Mouse (Mus musculus) liver, postnatal 0 days (tissue): ENCODE measurements at regions not wholly inside any gene's neighbourhood (a gene's known extent, or its start where the extent isn't known, plus 50 kb on each side); places are given as distances from the start of the nearest gene placed in this dataset.

Experiments
- ATAC-seq: fragments of 200-750 bp; cut with Nextera tagmentation; 2 replicates; pipeline ENCODE4 v1.8.0; 2017; ENCODE audit warnings: mild to moderate bottlenecking, moderate library complexity
- DNase-seq: peaks from one replicate; pipeline ENCODE4 v3.0.0-alpha.2; 2016
- H3K27ac ChIP-seq: fragments of 300-500 bp; sonication (generic); 2 replicates; pipeline ENCODE4 v1.5.1; 2014; ENCODE audit warnings: antibody characterized with exemption, moderate library complexity, mild to moderate bottlenecking, low read depth
- H3K27me3 ChIP-seq: fragments of 300-500 bp; sonication (generic); 2 replicates; pipeline ENCODE4 v1.6.1; 2014; ENCODE audit warnings: low read length, control low read depth, mixed read lengths; ENCODE audit not compliant: insufficient read depth
- H3K36me3 ChIP-seq: fragments of 300-500 bp; sonication (generic); replicated peaks from 2 replicates; pipeline ENCODE4 v1.6.1; 2014; ENCODE audit warnings: mild to moderate bottlenecking, control low read depth, low read length, moderate library complexity, mixed read lengths; ENCODE audit not compliant: insufficient read depth
- H3K4me1 ChIP-seq: fragments of 300-500 bp; sonication (generic); 2 replicates; pipeline ENCODE4 v1.6.1; 2014; ENCODE audit warnings: antibody characterized with exemption, mild to moderate bottlenecking, control low read depth; ENCODE audit not compliant: insufficient read depth
- H3K4me2 ChIP-seq: fragments of 300-500 bp; sonication (generic); 2 replicates; pipeline ENCODE4 v1.6.1; 2014; ENCODE audit warnings: low read depth, mild to moderate bottlenecking, low read length, moderate library complexity, mixed read lengths
- H3K4me3 ChIP-seq: fragments of 300-500 bp; sonication (generic); 2 replicates; pipeline ENCODE4 v1.5.1; 2014; ENCODE audit warnings: low read depth, low read length
- H3K9ac ChIP-seq: fragments of 300-500 bp; sonication (generic); replicated peaks from 2 replicates; pipeline ENCODE4 v1.6.1; 2014; ENCODE audit warnings: mild to moderate bottlenecking, moderate library complexity
- H3K9me3 ChIP-seq: fragments of 300-500 bp; sonication (generic); 2 replicates; pipeline ENCODE4 v1.6.1; 2016; ENCODE audit warnings: mild to moderate bottlenecking, control low read depth, low read length, mixed read lengths
- CTCF ChIP-seq: sonication (generic); IDR thresholded peaks from 2 replicates; pipeline ENCODE4 v1.5.1; 2016; ENCODE audit warnings: antibody characterized with exemption, low read depth
- EP300 ChIP-seq: IDR thresholded peaks from 2 replicates; pipeline ENCODE4 v1.6.1; 2016; ENCODE audit warnings: antibody characterized with exemption, low read depth, mild to moderate bottlenecking
- WGBS: fragments of 180-500 bp; shearing (Covaris S2); extraction: QIAGEN DNeasy Blood & Tissue Kit; methylation state at CpG from one replicate; pipeline ENCODE4 v1.1.7; 2014; ENCODE audit not compliant: insufficient replicate concordance; 5-methylcytosine and 5-hydroxymethylcytosine counted together

GRCm38 (mm10) chr4:93935692-93936091 is 600.4 kb upstream of the Tusc1 start:
- Histone ChIP-seq H3K27me3 (no peaks in the 10 kb centered on the region), H3K4me2 (no peak overlapping the region), H3K9ac (no peak overlapping the region), H3K27ac (no peak overlapping the region), H3K9me3 (no peaks in the 10 kb centered on the region), H3K36me3 (no peaks in the 10 kb centered on the region), H3K4me1 (no peaks in the 10 kb centered on the region), H3K4me3 (no peak overlapping the region)
- no peak for ATAC-seq
- TF ChIP-seq CTCF (no peak), EP300 (no peak)
- DNase-seq = no peak

- 74% methylated on average over 7 of the region's 7 CpGs for WGBS
- DNase-seq = no peak
- no peaks in the 10 kb centered on the region for H3K9me3 ChIP-seq
- no peaks in the 10 kb centered on the region for H3K27me3 ChIP-seq
- H3K4me2 ChIP-seq = no peak overlapping the region
- no peak overlapping the region for H3K4me3 ChIP-seq
- H3K4me1 ChIP-seq = no peaks in the 10 kb centered on the region
- TF ChIP-seq CTCF (no peak), EP300 (no peak)
- no peak for ATAC-seq
- no peak overlapping the region for H3K9ac ChIP-seq
- H3K36me3 ChIP-seq = no peaks in the 10 kb centered on the region
- H3K27ac ChIP-seq = no peak overlapping the region
These were observed 591.8 kb upstream of the Tusc1 start for GRCm38 (mm10) chr4:93927117-93927516.

GRCm38 (mm10) chr4:93924402-93924801 is 589.1 kb upstream of the Tusc1 start:
- ATAC-seq (no peak), DNase-seq (no peak)
- no peaks in the 10 kb centered on the region for H3K9me3 ChIP-seq
- H3K27ac ChIP-seq = no peak overlapping the region
- H3K4me1 ChIP-seq = no peaks in the 10 kb centered on the region
- H3K36me3 ChIP-seq = no peaks in the 10 kb centered on the region
- H3K27me3 ChIP-seq = no peaks in the 10 kb centered on the region
- no peak overlapping the region for H3K4me2 ChIP-seq
- no peak overlapping the region for H3K9ac ChIP-seq
- TF ChIP-seq EP300 = no peak
- TF ChIP-seq CTCF = no peak
- WGBS = 66% methylated on average over 1 of the region's 1 CpGs
- H3K4me3 ChIP-seq = no peak overlapping the region

GRCm38 (mm10) chr4:93886631-93887030 is 551.3 kb upstream of the Tusc1 start:
- ATAC-seq (no peak), DNase-seq (no peak)
- H3K4me3 ChIP-seq = no peak overlapping the region
- H3K4me1 ChIP-seq = no peaks in the 10 kb centered on the region
- TF ChIP-seq EP300 (no peak), CTCF (no peak)
- H3K4me2 ChIP-seq = no peak overlapping the region
- no peak overlapping the region for H3K9ac ChIP-seq
- no peaks in the 10 kb centered on the region for H3K36me3 ChIP-seq
- H3K27me3 ChIP-seq = no peaks in the 10 kb centered on the region
- WGBS = 79% methylated on average over 11 of the region's 11 CpGs
- H3K27ac ChIP-seq = no peak overlapping the region
- no peaks in the 10 kb centered on the region for H3K9me3 ChIP-seq

- 62% methylated on average over 3 of the region's 3 CpGs for WGBS
- no peak for DNase-seq
- H3K27ac ChIP-seq = no peak overlapping the region
- H3K9ac ChIP-seq = no peak overlapping the region
- no peak for ATAC-seq
- no peak overlapping the region for H3K4me3 ChIP-seq
- H3K27me3 ChIP-seq = no peaks in the 10 kb centered on the region
- TF ChIP-seq EP300 = no peak
- no peak for TF ChIP-seq CTCF
- H3K36me3 ChIP-seq = no peaks in the 10 kb centered on the region
- no peaks in the 10 kb centered on the region for H3K4me1 ChIP-seq
- no peaks in the 10 kb centered on the region for H3K9me3 ChIP-seq
- H3K4me2 ChIP-seq = no peak overlapping the region
These were observed 546.0 kb upstream of the Tusc1 start for GRCm38 (mm10) chr4:93881318-93881717.

- DNase-seq (no peak), ATAC-seq (no peak)
- WGBS = 68% methylated on average over 8 of the region's 8 CpGs
These were observed 544.1 kb upstream of the Tusc1 start for GRCm38 (mm10) chr4:93879351-93879872.

GRCm38 (mm10) chr4:93873271-93873670 is 538.0 kb upstream of the Tusc1 start:
- no peaks in the 10 kb centered on the region for H3K36me3 ChIP-seq
- ATAC-seq (no peak), DNase-seq (no peak)
- H3K27me3 ChIP-seq = no peaks in the 10 kb centered on the region
- no peak overlapping the region for H3K4me2 ChIP-seq
- H3K9ac ChIP-seq = no peak overlapping the region
- no peak overlapping the region for H3K4me3 ChIP-seq
- no peaks in the 10 kb centered on the region for H3K9me3 ChIP-seq
- WGBS = 76% methylated on average over 3 of the region's 3 CpGs
- H3K4me1 ChIP-seq = no peaks in the 10 kb centered on the region
- H3K27ac ChIP-seq = no peak overlapping the region
- TF ChIP-seq EP300 = no peak

More at GRCm38 (mm10) chr4:93879351-93879872, 544.1 kb upstream of the Tusc1 start:
- Histone ChIP-seq H3K9me3 (no peaks in the 10 kb centered on the region), H3K27me3 (no peaks in the 10 kb centered on the region), H3K36me3 (no peaks in the 10 kb centered on the region), H3K9ac (no peak overlapping the region), H3K4me2 (no peak overlapping the region), H3K4me1 (no peaks in the 10 kb centered on the region), H3K27ac (no peak overlapping the region), H3K4me3 (no peak overlapping the region)
- TF ChIP-seq CTCF = no peak
- no peak for TF ChIP-seq EP300
